Mouse (Mus musculus): Measurements from ENCODE around the gene Cdk11b. TPM values are rescaled to one million over a fixed set of nuclear protein-coding genes. Genes with fewer than 3 reads are reported as not detected.
A peak's percentile ranks its signal among the peaks of the same experiment; 100 is the strongest.

The Cdk11b gene
- polyA plus RNA-seq, 1 experiment: 47.7 TPM

DNA sequence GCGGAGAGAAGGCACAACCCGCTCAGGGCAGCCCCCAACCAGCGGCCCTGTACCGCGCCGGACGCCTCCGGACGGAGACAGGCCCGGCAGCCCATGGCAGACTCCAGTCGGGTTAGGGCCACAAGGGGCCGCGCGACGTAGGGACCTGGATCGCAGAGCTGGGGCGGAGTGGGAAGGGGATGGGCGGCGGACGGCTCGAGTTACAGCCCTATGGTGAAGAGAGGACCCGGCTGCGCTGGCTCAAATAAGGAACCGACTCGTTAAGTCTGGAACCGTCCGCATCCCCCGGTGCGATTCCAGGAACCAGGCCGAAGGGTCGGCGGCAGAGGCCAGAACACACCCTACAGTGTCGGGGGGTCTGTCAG lies 28.4 kb downstream of the Cdk11b start, which contains the start of gene Mmp23:
Gene Mmp23, minus strand, starts transcription at position 299 of the 365 bp plus-strand sequence.
- Histone ChIP-seq H3K4me2 (ENCODE audit: low read depth) (peak within 1 kb of the TSS; percentile 62), H3K79me2 (ENCODE audit: control insufficient read depth, insufficient read depth) (no peaks in the 10 kb centered on the region), H3K27me3 (ENCODE audit: control insufficient read depth, insufficient read depth, insufficient read length) (no peaks in the 10 kb centered on the region), H3ac (ENCODE audit: control insufficient read depth, insufficient read length) (no peak within 1 kb of the TSS), H3K36me3 (ENCODE audit: control insufficient read depth, insufficient read depth) (peaks cover 12% of the 10 kb centered on the region), H3K4me3 (no peak within 1 kb of the TSS)
- TF ChIP-seq TCF3 (IDR thresholded peaks at IDR 0.05; ENCODE audit: insufficient read length, low read depth) (no peak), POLR2A (IDR thresholded peaks at IDR 0.05; ENCODE audit: insufficient read length, low read depth) (no peak), POLR2AphosphoS2 (IDR thresholded peaks at IDR 0.05; ENCODE audit: insufficient read length, low read depth) (peak; percentile 26), MAX (IDR thresholded peaks at IDR 0.05; ENCODE audit: low read depth) (no peak)

DNA sequence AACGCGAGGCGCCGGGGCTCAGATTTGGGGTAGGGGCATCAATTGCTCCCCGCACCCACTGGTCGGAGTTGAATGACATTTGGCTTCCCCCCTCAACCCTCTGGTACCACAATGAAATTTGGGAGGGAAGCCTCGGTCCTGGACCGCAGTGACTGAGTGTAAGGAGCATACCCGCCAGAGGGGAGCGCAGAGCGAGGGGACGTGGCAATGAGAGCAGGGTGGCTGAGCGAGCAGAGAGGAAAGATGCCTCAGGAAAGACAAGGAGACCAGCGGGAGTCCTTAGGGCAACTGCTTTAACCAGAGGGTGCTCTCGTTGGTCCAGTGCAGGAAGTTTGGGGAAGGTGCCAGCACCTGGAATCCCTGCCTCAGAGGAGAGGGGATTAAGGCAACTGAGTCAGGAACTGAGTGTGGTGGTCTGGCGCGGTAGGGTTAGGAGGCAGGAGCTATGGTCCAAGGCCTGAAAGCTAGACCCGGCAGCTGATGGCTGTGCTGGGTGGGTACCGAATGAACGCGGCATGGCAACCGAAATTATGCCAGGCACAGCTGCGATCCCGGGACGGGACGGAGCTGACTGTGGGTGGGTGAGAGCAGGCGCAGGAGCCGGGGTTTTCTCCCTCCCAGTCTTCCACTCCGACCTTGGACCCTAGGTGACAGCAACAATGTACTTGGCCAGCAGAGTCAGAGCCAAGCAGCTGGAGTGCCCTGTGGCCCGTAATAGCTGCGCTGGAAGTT lies 29.0 kb downstream of the Cdk11b start:
- peaks cover 12% of the 10 kb centered on the region for H3K36me3 ChIP-seq (ENCODE audit: control insufficient read depth, insufficient read depth)
- no peak overlapping the region for H3K4me3 ChIP-seq
- peak overlapping the region; percentile 62 for H3K4me2 ChIP-seq (ENCODE audit: low read depth)
- no peak overlapping the region for H3ac ChIP-seq (ENCODE audit: control insufficient read depth, insufficient read length)
- H3K79me2 ChIP-seq (ENCODE audit: control insufficient read depth, insufficient read depth): no peaks in the 10 kb centered on the region
- TF ChIP-seq USF1 (IDR thresholded peaks at IDR 0.05; ENCODE audit: low read depth) (no peak), E2F4 (IDR thresholded peaks at IDR 0.05; ENCODE audit: insufficient read depth) (no peak), TCF12 (IDR thresholded peaks at IDR 0.05; ENCODE audit: insufficient read depth, poor library complexity, severe bottlenecking) (no peak), MAX (IDR thresholded peaks at IDR 0.05; ENCODE audit: low read depth) (no peak), MYOD1 (IDR thresholded peaks at IDR 0.05; ENCODE audit: control insufficient read depth in 1 of 3, insufficient read length in 2 of 3, low read depth in 2 of 3) (peak in 1 of 3 experiments; percentile 42), SRF (IDR thresholded peaks at IDR 0.05; ENCODE audit: control insufficient read depth, insufficient read length, low read depth) (no peak), POLR2A (IDR thresholded peaks at IDR 0.05; ENCODE audit: insufficient read length, low read depth) (peak; percentile 0), TCF3 (IDR thresholded peaks at IDR 0.05; ENCODE audit: insufficient read length, low read depth) (no peak), POLR2AphosphoS2 (IDR thresholded peaks at IDR 0.05; ENCODE audit: insufficient read length, low read depth) (peak; percentile 91), MYOG (IDR thresholded peaks at IDR 0.05; ENCODE audit: control insufficient read depth in 1 of 3, insufficient read depth in 1 of 3, insufficient read length in 2 of 3, low read depth in 2 of 3) (peak in 1 of 3 experiments; percentile 65), REST (IDR thresholded peaks at IDR 0.05; ENCODE audit: insufficient read depth, insufficient read length) (no peak), CEBPB (IDR thresholded peaks at IDR 0.05; ENCODE audit: insufficient read depth, poor library complexity, severe bottlenecking) (no peak)
- no peaks in the 10 kb centered on the region for H3K27me3 ChIP-seq (ENCODE audit: control insufficient read depth, insufficient read depth, insufficient read length)

DNA sequence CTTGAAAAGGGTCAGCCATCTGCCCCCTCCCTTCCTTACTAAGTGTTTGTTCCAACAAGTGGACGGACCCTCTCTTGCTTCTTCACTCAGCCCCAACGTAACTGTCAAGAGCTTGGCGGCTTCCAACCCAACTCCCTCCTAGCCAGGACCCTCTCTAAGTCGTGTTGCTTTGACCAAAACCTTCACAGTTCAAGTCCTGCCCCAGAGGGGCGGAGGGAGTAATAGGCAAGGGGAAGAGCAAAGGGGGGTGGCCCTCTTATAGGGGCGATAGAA lies 29.5 kb downstream of the Cdk11b start:
- H3K27me3 ChIP-seq (ENCODE audit: control insufficient read depth, insufficient read depth, insufficient read length): no peaks in the 10 kb centered on the region
- peak overlapping the region; percentile 62 for H3K4me2 ChIP-seq (ENCODE audit: low read depth)
- TF ChIP-seq REST (IDR thresholded peaks at IDR 0.05; ENCODE audit: insufficient read depth, insufficient read length) (no peak), MAX (IDR thresholded peaks at IDR 0.05; ENCODE audit: low read depth) (no peak), TCF3 (IDR thresholded peaks at IDR 0.05; ENCODE audit: insufficient read length, low read depth) (no peak), POLR2AphosphoS2 (IDR thresholded peaks at IDR 0.05; ENCODE audit: insufficient read length, low read depth) (no peak), MYOG (IDR thresholded peaks at IDR 0.05; ENCODE audit: control insufficient read depth in 1 of 3, insufficient read depth in 1 of 3, insufficient read length in 2 of 3, low read depth in 2 of 3) (no peak), TCF12 (IDR thresholded peaks at IDR 0.05; ENCODE audit: insufficient read depth, poor library complexity, severe bottlenecking) (no peak), USF1 (IDR thresholded peaks at IDR 0.05; ENCODE audit: low read depth) (no peak), E2F4 (IDR thresholded peaks at IDR 0.05; ENCODE audit: insufficient read depth) (no peak), CEBPB (IDR thresholded peaks at IDR 0.05; ENCODE audit: insufficient read depth, poor library complexity, severe bottlenecking) (no peak), POLR2A (IDR thresholded peaks at IDR 0.05; ENCODE audit: insufficient read length, low read depth) (no peak), SRF (IDR thresholded peaks at IDR 0.05; ENCODE audit: control insufficient read depth, insufficient read length, low read depth) (no peak)
- H3K36me3 ChIP-seq (ENCODE audit: control insufficient read depth, insufficient read depth): peaks cover 12% of the 10 kb centered on the region
- no peak overlapping the region for H3ac ChIP-seq (ENCODE audit: control insufficient read depth, insufficient read length)
- no peaks in the 10 kb centered on the region for H3K79me2 ChIP-seq (ENCODE audit: control insufficient read depth, insufficient read depth)
- H3K4me3 ChIP-seq: no peak overlapping the region

DNA sequence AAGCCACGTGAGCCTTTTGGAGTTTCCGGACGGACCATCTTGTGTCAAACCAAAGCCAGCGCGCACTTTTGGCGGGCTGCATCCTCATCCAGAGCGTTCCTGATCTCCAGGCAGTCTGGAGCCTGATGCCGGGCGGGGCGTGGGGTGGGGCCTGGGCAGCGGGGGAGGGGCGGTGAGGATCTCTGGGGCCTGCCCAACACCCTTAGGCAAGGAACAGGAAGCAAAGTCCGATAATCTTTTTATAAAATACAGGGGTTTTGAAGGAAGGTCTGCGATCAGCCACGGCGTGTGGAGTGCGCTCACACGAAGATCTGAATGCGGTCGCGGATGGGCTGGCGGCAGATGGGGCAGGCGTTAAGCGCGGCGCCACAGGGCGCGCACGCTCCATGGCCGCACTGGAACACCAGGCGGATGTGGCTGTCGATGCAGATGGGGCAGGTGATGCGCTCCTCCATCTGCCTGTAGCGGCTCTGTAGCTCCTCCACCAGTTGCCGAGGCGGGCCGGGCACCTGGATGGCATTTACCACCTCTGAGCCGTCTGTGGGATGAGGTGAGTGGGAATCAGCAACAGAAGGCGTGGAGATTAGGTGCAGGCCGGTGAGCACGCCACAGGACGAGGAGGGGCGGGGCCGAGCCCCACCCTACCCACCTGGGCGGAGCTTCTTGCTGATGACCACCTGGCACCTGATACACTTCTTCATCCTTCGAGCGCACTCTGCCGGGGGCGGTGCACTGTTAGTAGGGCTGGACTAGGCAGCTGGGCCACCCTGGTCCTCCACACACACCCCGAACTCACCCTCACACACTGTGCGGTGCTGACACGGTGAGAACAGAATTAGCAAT lies 30.0 kb downstream of the Cdk11b start:
- Histone ChIP-seq H3K4me2 (ENCODE audit: low read depth) (peak overlapping the region; percentile 64), H3K79me2 (ENCODE audit: control insufficient read depth, insufficient read depth) (no peaks in the 10 kb centered on the region), H3K27me3 (ENCODE audit: control insufficient read depth, insufficient read depth, insufficient read length) (no peaks in the 10 kb centered on the region), H3K4me3 (no peak overlapping the region), H3ac (ENCODE audit: control insufficient read depth, insufficient read length) (no peak overlapping the region), H3K36me3 (ENCODE audit: control insufficient read depth, insufficient read depth) (peaks cover 12% of the 10 kb centered on the region)
- TF ChIP-seq E2F4 (IDR thresholded peaks at IDR 0.05; ENCODE audit: insufficient read depth) (no peak), USF1 (IDR thresholded peaks at IDR 0.05; ENCODE audit: low read depth) (no peak), MYOD1 (IDR thresholded peaks at IDR 0.05; ENCODE audit: control insufficient read depth in 1 of 3, insufficient read length in 2 of 3, low read depth in 2 of 3) (peak in 1 of 3 experiments; percentile 4), POLR2AphosphoS2 (IDR thresholded peaks at IDR 0.05; ENCODE audit: insufficient read length, low read depth) (peak; percentile 64), TCF3 (IDR thresholded peaks at IDR 0.05; ENCODE audit: insufficient read length, low read depth) (no peak), POLR2A (IDR thresholded peaks at IDR 0.05; ENCODE audit: insufficient read length, low read depth) (no peak), MYOG (IDR thresholded peaks at IDR 0.05; ENCODE audit: control insufficient read depth in 1 of 3, insufficient read depth in 1 of 3, insufficient read length in 2 of 3, low read depth in 2 of 3) (no peak)

All from myocyte (in vitro differentiated cells).